In the genomic region with DNA sequence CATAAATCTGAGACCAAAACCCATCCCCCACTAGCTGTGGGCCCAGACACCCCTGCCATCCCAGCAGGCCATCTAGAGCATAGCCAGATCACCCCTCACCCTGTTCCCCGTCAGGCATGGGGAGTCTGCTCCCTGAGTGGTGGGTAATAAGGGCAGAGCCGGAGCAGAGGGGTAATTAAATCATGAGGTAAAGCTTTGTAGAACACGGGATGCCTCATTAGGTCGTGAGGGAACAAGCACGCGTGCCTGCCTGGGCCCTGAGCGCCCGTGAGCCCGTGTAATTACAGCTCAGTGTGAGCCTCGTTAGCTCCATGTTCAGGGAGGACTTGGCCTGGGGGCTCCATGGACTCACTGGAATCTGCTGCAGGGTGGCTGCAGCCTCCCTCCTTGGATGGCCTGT, we compare ENCODE assay signal across 20 mouse cellular contexts. TPM values are rescaled to one million over a fixed set of nuclear protein-coding genes. Genes with fewer than 3 reads are reported as not detected.
DNase-seq lines count a peak whose midpoint lies in the region; ATAC-seq and TF ChIP-seq lines count a peak whose summit lies in the region.
"Had no signal": no experiment of that assay in that cellular context is flagged by ENCODE, and none has a peak within 500 bp of the region (broad histone marks: within the 10 kb centered on the region; RNA-seq: fewer than 3 reads in every experiment).

No protein-coding gene starts in this region.

- no peak overlapping the region for H3K9ac ChIP-seq in hindbrain, embryonic 16.5 days (ENCODE audit: low read depth, low read length)
- H3K9ac ChIP-seq in hindbrain, postnatal 0 days (replicated peaks; ENCODE audit: low read length), result no peak overlapping the region
- H3K9ac ChIP-seq in neural tube, embryonic 11.5 days (ENCODE audit: low read length), result no peak overlapping the region
- H3K9ac ChIP-seq: kidney, embryonic 15.5 days; limb, embryonic 13.5 days; liver, embryonic 14.5 days; stomach, embryonic 15.5 days had no signal

- H3K4me2 ChIP-seq in hindbrain, embryonic 16.5 days (ENCODE audit: low read length), result no peak overlapping the region
- H3K4me2 ChIP-seq in hindbrain, postnatal 0 days (ENCODE audit: low read depth, low read length), result no peak overlapping the region
- no peak overlapping the region for H3K4me2 ChIP-seq in neural tube, embryonic 11.5 days (ENCODE audit: low read depth)
- H3K4me2 ChIP-seq: kidney, embryonic 15.5 days; limb, embryonic 13.5 days; stomach, embryonic 15.5 days had no signal

- no peak overlapping the region for H3K4me3 ChIP-seq in hindbrain, embryonic 16.5 days (ENCODE audit: low read length)
- no peak overlapping the region for H3K4me3 ChIP-seq in hindbrain, postnatal 0 days (ENCODE audit: low read length)
- no peak overlapping the region for H3K4me3 ChIP-seq in neural tube, embryonic 11.5 days (ENCODE audit: low read depth, low read length)
- H3K4me3 ChIP-seq: kidney, embryonic 15.5 days; left cerebral cortex, adult 2 months; limb, embryonic 13.5 days; stomach, embryonic 15.5 days had no signal

- TF ChIP-seq CTCF in hindbrain, postnatal 0 days (IDR thresholded peaks at IDR 0.05; ENCODE audit: low read depth), result no peak

- H3K4me1 ChIP-seq in hindbrain, embryonic 16.5 days (ENCODE audit: control insufficient read depth, insufficient read depth, low read depth, low read length), result peaks cover 17% of the 10 kb centered on the region
- peaks cover 33% of the 10 kb centered on the region for H3K4me1 ChIP-seq in hindbrain, postnatal 0 days (ENCODE audit: insufficient read depth, low read length)
- no peaks in the 10 kb centered on the region for H3K4me1 ChIP-seq in neural tube, embryonic 11.5 days (ENCODE audit: control insufficient read depth, insufficient read depth, low read length)
- H3K4me1 ChIP-seq: kidney, embryonic 15.5 days; stomach, embryonic 15.5 days had no signal

- WGBS in hindbrain, embryonic 16.5 days, result 35% methylated on average over 10 of the region's 10 CpGs
- WGBS in hindbrain, postnatal 0 days, result 34% methylated on average over 10 of the region's 10 CpGs
- 31% methylated on average over 10 of the region's 10 CpGs for WGBS in neural tube, embryonic 11.5 days

- peak overlapping the region; percentile 39 for H3K27ac ChIP-seq in hindbrain, embryonic 16.5 days (ENCODE audit: low read depth, low read length)
- H3K27ac ChIP-seq in hindbrain, postnatal 0 days, result no peak overlapping the region
- H3K27ac ChIP-seq in neural tube, embryonic 11.5 days (ENCODE audit: low read depth, low read length), result no peak overlapping the region
- H3K27ac ChIP-seq: kidney, embryonic 15.5 days; left cerebral cortex, adult 2 months; limb, embryonic 13.5 days; liver, embryonic 14.5 days; stomach, embryonic 15.5 days had no signal

- ATAC-seq in hindbrain, embryonic 16.5 days, result no peak; the same call in 1 of the 2 replicates
- no peak for ATAC-seq in hindbrain, postnatal 0 days
- peak; percentile 16; the same call in 1 of the 2 replicates for ATAC-seq in neural tube, embryonic 11.5 days (ENCODE audit: insufficient read depth, low FRiP score, low TSS enrichment)

- H3K27me3 ChIP-seq in hindbrain, embryonic 16.5 days (replicated peaks; ENCODE audit: control insufficient read depth, insufficient read depth, low read length), result no peaks in the 10 kb centered on the region
- H3K27me3 ChIP-seq in hindbrain, postnatal 0 days (ENCODE audit: insufficient read depth, low read length), result no peaks in the 10 kb centered on the region
- H3K27me3 ChIP-seq in neural tube, embryonic 11.5 days (ENCODE audit: control insufficient read depth, insufficient read depth, low read length), result no peaks in the 10 kb centered on the region
- H3K27me3 ChIP-seq: stomach, embryonic 15.5 days had no signal

- DNase-seq in cerebellum, postnatal 10 days, result peak; percentile 27 to 34
- DNase-seq in cerebellum, postnatal 14 days, result no peak
- DNase-seq in hindbrain, postnatal 0 days (ENCODE audit: low spot score), result no peak
- DNase-seq in neural tube, embryonic 11.5 days (ENCODE audit: low spot score), result no peak
- DNase-seq in neural tube, embryonic 10.5 days (ENCODE audit: extremely low spot score, low spot score), result no peak
- DNase-seq in kidney, adult 18-20 months, result no peak
- no peak for DNase-seq in kidney, adult 11 months
- DNase-seq: cerebellum, adult 9-11 months; embryo, embryonic 11 days; gastrocnemius, postnatal 25 days; right cerebral cortex, postnatal 14 days; thymus, adult 2 months had no signal

- H3K36me3 ChIP-seq in hindbrain, embryonic 16.5 days (ENCODE audit: control insufficient read depth, insufficient read depth, low read length), result no peaks in the 10 kb centered on the region
- no peaks in the 10 kb centered on the region for H3K36me3 ChIP-seq in hindbrain, postnatal 0 days (ENCODE audit: insufficient read depth, low read length)
- H3K36me3 ChIP-seq in neural tube, embryonic 11.5 days (ENCODE audit: control insufficient read depth, insufficient read depth, low read length), result no peaks in the 10 kb centered on the region
- H3K36me3 ChIP-seq: kidney, embryonic 15.5 days; limb, embryonic 13.5 days; stomach, embryonic 15.5 days had no signal

- H3K9me3 ChIP-seq in hindbrain, embryonic 16.5 days (ENCODE audit: control insufficient read depth, low read length), result no peaks in the 10 kb centered on the region
- no peaks in the 10 kb centered on the region for H3K9me3 ChIP-seq in hindbrain, postnatal 0 days (ENCODE audit: low read length)
- no peaks in the 10 kb centered on the region for H3K9me3 ChIP-seq in neural tube, embryonic 11.5 days (ENCODE audit: control insufficient read depth, low read length)
- H3K9me3 ChIP-seq: kidney, embryonic 15.5 days; limb, embryonic 13.5 days; stomach, embryonic 15.5 days had no signal

RNA-seq across cellular contexts. Expression of a gene that starts 39.4 kb away (rescaled TPM):
- polyA plus RNA-seq in hindbrain, embryonic 16.5 days (2015; fragmentation: Nextera tagmentation; extraction: Ambion mirVana), result 52.4 and 58.2 TPM in 2 replicates
- total RNA-seq in hindbrain, postnatal 0 days (2014; rRNA removed), result 255 and 263 TPM in 2 replicates
- 103 and 105 TPM in 2 replicates for polyA plus RNA-seq in hindbrain, postnatal 0 days (2015; fragmentation: Nextera tagmentation; extraction: Ambion mirVana)
- polyA plus RNA-seq in neural tube, embryonic 11.5 days (2014; fragmentation: Nextera tagmentation; extraction: Ambion mirVana), result 8.7 and 9.5 TPM in 2 replicates
- total RNA-seq: MEL had no signal
- polyA plus RNA-seq: heart, postnatal 0 days; liver, embryonic 14.5 days had no signal

Comparison
In these comparisons a context has a peak if more than half of its experiments do, and no peak if none do; other contexts are left out.
1. DNase-seq: peak in cerebellum, postnatal 10 days (2 of 2); none in cerebellum, postnatal 14 days (0 of 2), hindbrain, postnatal 0 days (single experiment), neural tube, embryonic 11.5 days (single experiment), neural tube, embryonic 10.5 days (single experiment), kidney, adult 18-20 months (single experiment) and kidney, adult 11 months (single experiment).